Mouse (Mus musculus): ENCODE data around the gene Nmnat3. TPM values are rescaled to one million over a fixed set of nuclear protein-coding genes. Genes with fewer than 3 reads are reported as not detected.
A peak's percentile ranks its signal among the peaks of the same experiment; 100 is the strongest.
"Not testable (repeated sequence)": the region's sequence is repeated elsewhere in the genome, so short reads cannot be mapped to it uniquely, and the experiment has no call there.

Gene Nmnat3
- total RNA-seq (2014; fragmentation: Nextera tagmentation) (36.1 and 45.5 TPM in 2 replicates), total RNA-seq (2017) (34.0 and 35.5 TPM in 2 replicates)

- not testable (repeated sequence) for ATAC-seq (replicated peaks; ENCODE audit: low FRiP score, low TSS enrichment, poor library complexity, severe bottlenecking)
Measured at GRCm38 (mm10) chr9:98287135-98287534, at the start of gene Nmnat3. Nmnat3 (plus strand) TSS chr9:98287435.

DNA sequence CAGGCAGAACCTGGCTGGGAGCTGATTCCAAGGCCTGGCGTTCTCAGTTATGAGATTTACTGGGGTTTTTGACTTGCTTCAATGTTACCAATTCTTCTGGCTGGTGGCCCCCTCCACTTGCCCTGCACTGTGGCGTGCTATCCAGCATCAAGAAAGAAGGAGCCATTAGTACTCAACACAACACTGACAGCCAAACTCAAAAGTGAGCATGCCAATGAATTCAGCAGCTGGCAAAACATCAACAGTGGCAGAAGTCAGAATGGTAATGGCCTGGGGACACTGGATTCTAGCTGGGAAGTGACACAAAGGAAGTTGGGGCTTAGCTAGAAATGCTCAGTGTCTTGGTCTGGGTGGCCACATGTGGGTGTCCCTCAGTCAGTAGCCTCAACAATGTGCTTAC lies 43.8 kb upstream of the Nmnat3 start:
- no peak for ATAC-seq (replicated peaks; ENCODE audit: low FRiP score, low TSS enrichment, poor library complexity, severe bottlenecking)

DNA sequence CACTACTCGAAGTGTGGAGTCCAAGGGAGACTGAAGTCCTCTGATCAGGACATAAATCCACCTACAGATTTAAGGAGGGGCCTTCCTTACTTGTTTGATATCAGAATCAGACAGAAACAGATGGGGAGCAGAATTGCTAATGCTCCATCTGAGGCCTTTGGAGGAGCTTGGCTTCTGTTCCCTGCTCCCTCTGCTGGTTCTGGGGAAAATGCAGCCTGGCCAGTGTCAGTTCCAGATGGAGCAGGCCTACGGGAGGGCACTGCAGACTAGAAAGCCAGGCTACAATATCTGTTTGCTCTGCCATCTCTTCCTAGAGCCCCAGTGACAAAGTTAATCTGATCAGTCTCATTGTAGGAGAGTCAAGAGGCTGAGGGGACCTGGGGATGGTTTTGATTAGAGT lies 43.0 kb upstream of the Nmnat3 start:
- ATAC-seq (replicated peaks; ENCODE audit: low FRiP score, low TSS enrichment, poor library complexity, severe bottlenecking) = no peak

- no peak for ATAC-seq (replicated peaks; ENCODE audit: low FRiP score, low TSS enrichment, poor library complexity, severe bottlenecking)
Measured at GRCm38 (mm10) chr9:98245226-98245625, 42.0 kb upstream of the Nmnat3 start.

GRCm38 (mm10) chr9:98246351-98246750 lies 40.9 kb upstream of the Nmnat3 start:
- no peak for ATAC-seq (replicated peaks; ENCODE audit: low FRiP score, low TSS enrichment, poor library complexity, severe bottlenecking)

DNA sequence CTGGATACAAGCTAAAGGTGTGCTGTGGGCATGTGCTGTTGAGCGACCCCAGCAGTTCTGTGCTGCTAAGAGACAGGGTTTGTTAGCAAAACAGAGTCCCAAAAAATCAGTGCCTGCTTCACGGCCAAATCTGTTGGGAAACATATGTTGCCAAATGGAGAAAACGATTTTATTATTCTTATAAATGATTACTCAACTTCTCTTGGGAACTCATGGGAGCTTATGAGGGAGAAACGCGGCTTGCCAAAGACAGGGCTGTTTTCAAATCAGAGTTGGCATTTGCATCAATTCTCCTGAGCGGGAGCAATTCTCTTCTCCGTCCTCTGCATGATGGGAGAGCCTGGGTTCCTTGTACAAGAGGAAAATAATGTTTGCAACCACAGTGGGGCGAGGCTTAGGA lies 27.0 kb upstream of the Nmnat3 start:
- no peak for ATAC-seq (replicated peaks; ENCODE audit: low FRiP score, low TSS enrichment, poor library complexity, severe bottlenecking)

DNA sequence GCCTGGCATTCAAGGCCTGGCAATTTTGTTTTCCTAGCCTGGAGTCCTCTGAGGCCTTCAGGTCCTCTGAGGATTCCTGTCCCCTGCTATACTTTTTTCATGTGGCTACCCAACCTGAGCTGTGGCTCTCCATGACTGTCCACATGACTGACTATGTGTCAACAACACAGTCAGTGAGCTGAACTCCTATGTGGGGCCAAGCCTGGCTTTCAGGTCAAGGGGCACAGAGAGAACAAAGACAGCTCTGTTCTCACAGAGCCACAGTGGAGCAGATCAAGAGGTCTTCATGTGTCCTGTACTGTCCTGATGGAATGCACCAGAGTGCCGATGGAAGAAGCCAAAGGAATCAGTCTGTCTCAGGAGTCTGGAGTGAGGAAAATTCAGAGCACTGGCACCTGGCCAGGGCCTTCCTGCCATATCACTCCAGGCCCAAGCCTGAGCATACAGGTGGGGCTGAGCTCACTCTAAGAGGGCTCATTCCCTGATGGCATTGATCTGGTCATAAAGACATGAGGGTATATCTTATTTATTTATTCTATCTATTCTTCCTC lies 25.7 kb upstream of the Nmnat3 start:
- no peak for ATAC-seq (replicated peaks; ENCODE audit: low FRiP score, low TSS enrichment, poor library complexity, severe bottlenecking)

DNA sequence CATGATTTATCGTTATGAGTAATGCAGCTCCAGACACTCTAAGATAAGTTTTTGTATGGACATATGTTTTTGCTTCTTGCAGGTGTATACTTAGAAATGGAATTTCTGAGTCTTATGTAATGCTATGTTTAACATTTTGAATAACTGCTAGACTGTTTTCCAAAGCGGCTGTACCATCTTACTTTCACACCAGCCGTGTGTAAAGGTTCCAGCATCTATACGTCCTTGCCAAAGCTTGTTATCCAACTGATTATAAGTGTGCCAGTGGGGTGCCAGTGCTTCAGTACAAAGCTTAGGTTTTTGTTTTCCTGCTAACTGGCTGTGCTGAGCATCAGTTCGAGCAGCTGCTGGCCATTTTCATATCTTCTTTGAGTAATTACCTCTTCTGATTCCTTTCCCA lies 22.3 kb upstream of the Nmnat3 start:
- ATAC-seq (replicated peaks; ENCODE audit: low FRiP score, low TSS enrichment, poor library complexity, severe bottlenecking) = no peak

DNA sequence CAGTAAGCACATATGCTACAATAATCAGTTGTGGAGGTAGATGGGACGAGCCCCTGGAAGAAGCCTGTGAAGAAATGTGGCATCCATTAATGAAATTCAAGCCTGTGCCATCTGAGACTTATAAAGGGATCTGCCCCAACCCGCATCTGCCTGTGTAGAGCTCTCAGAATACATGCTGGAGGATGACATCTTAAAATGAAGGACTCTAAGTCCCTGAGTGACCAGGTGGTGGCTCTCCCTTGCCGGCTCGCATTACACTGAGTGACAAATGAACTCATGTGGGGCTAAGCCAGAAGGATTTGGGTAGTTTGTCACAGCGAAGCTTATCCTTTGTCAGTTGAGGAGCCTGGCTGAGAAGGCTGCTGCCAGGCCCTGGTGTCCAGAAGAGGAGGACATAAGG lies 14.5 kb upstream of the Nmnat3 start:
- ATAC-seq (replicated peaks; ENCODE audit: low FRiP score, low TSS enrichment, poor library complexity, severe bottlenecking) = no peak

GRCm38 (mm10) chr9:98275080-98275479 lies 12.2 kb upstream of the Nmnat3 start:
- ATAC-seq (replicated peaks; ENCODE audit: low FRiP score, low TSS enrichment, poor library complexity, severe bottlenecking) = no peak

DNA sequence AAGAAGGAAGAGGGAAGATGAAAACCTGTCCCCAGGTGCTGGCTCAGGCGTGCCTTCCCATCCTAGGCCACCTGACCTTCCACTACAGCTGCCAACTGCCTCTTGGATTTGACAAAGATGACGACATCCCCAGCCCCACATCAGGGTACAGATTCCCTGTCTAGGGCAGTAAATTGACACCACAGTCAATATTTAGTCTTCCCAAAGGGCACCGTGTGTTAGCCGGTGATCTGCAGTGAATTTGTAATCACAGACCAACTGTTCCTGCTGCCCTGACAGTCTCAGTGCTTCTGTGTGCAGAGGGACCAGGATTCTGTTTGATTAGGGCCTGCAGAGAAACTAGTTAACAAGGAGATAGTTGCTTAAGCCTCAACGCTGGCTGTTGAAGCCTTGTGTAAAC lies 7.1 kb upstream of the Nmnat3 start:
- ATAC-seq (replicated peaks; ENCODE audit: low FRiP score, low TSS enrichment, poor library complexity, severe bottlenecking) = no peak

GRCm38 (mm10) chr9:98285606-98286301 lies 1.5 kb upstream of the Nmnat3 start:
- ATAC-seq (replicated peaks; ENCODE audit: low FRiP score, low TSS enrichment, poor library complexity, severe bottlenecking) = no peak

GRCm38 (mm10) chr9:98289665-98290064 lies 2.4 kb downstream of the Nmnat3 start:
- no peak for ATAC-seq (replicated peaks; ENCODE audit: low FRiP score, low TSS enrichment, poor library complexity, severe bottlenecking)

DNA sequence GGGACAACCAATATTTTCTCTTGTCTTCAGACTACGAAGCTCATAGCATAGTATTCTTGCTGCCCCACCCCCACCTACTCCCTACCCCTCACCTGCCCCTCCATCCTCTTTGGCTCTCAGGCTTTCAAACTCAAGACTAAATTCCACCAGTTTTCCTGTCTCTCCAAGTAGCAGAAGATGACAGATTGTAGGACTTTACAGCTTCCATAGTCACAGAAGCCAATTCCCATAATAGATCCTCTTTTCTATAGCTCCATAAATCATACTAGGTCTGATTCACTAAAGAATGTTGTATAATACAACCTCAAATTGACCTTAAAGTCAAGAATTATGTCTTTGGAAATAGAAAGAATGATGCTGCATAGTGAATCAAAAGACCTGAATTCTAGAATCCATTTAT lies 3.4 kb downstream of the Nmnat3 start:
- ATAC-seq (replicated peaks; ENCODE audit: low FRiP score, low TSS enrichment, poor library complexity, severe bottlenecking) = no peak

- peak; percentile 79 for ATAC-seq (replicated peaks; ENCODE audit: low FRiP score, low TSS enrichment, poor library complexity, severe bottlenecking)
Measured at GRCm38 (mm10) chr9:98296383-98297201, 9.4 kb downstream of the Nmnat3 start.

DNA sequence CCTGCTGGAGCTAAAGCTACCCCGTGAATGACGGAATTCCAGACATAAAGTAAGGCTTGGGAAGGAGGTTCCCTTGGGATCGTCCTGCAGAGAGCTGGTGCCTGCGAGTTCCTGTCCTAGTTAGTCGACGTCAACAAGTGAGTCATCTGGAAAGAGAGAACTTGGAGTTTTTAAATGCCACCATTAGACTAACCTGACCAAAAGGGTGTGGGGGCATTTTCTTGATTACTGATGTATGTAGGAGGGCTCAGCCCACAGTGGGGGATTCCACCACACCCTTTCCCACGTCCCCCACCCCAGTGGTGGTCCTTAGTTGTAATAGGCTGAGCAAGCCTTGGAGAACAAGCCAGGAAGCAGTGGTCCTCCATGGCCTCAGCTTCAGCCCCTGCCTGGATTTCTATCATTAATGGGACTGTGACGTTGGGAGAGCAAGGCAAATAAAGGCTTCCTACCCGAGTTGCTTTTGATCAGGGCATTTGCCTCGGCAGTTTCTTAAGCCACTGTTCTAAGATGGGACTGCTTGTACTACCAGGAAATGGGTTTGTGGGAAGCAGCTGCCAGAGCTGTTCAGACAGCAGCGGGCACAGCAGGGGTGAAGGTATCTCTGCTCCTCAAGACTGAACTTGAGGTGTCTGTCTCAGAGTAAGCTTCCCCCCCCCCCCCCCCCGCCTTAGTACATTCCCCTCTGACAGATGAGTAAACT lies 10.2 kb downstream of the Nmnat3 start:
- no peak for ATAC-seq (replicated peaks; ENCODE audit: low FRiP score, low TSS enrichment, poor library complexity, severe bottlenecking)

- ATAC-seq (replicated peaks; ENCODE audit: low FRiP score, low TSS enrichment, poor library complexity, severe bottlenecking) = no peak
Measured at GRCm38 (mm10) chr9:98297937-98298595, 10.8 kb downstream of the Nmnat3 start.

DNA sequence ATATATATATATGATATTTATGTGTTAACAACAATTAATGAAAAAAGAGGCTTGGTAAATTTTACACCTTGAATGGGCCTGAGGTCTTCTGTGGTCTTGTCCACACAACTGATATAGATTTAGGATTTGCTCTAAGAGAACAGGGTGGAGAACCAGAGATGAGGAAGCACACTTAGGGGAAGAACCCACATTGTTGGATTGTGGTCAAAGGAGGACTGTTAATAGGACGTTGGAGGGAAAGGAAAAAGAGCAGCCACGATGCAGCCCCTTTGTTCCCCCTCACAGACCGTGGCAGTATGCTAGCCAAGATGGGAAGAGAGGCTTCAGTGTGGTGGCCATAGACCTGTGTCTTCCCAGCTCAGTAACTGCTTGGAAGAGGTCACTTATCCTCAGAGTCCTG lies 11.5 kb downstream of the Nmnat3 start:
- peak; percentile 7 for ATAC-seq (replicated peaks; ENCODE audit: low FRiP score, low TSS enrichment, poor library complexity, severe bottlenecking)

DNA sequence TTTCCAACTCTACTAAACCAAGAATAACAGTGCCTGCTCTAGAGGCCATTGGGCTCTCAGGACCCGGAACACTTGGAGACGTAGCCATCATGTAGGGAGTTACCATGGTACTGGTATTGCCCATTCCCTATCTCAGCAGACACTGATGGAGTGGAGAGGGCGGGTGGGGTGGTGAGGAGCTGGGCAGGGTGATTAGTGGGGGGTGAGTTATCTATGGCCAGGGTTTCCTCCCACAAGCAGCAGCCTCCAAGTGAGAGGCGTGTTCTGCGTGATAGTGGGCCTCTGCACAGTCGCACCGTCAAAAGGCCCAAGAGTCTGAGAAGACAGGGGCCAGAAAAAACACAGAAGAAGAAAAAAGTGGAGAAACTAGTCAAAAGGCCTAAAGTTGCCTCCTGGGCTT lies 12.0 kb downstream of the Nmnat3 start:
- ATAC-seq (replicated peaks; ENCODE audit: low FRiP score, low TSS enrichment, poor library complexity, severe bottlenecking) = peak; percentile 83

DNA sequence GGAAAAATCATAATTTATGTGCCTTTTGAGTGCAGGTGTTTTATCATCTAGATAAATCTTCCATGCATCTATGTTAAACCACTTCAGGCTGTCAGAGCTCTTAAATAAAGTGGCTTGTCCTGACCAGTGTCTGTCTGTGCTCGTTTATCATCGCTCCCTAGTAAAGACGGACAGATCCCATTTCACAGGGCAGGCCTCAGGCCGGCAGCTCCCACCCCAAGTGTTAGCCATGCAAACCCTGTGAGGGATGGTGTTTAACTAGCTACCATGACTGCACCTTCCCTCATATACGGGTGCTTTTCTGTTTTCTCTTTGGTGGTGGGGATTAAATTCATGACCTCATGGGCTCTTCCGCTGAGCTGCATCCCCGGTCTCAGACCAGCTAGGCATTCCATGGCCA lies 13.3 kb downstream of the Nmnat3 start:
- no peak for ATAC-seq (replicated peaks; ENCODE audit: low FRiP score, low TSS enrichment, poor library complexity, severe bottlenecking)
